Mouse (Mus musculus) erythroid progenitor cell, adult 5-6 weeks (primary cell): ENCODE data around the gene Lipt1. TPM values are rescaled to one million over a fixed set of nuclear protein-coding genes. Genes with fewer than 3 reads are reported as not detected.

ENCODE experiments used
- ATAC-seq: replicated peaks from 2 replicates; pipeline ENCODE4 v1.8.0; 2016; ENCODE audit warnings: moderate number of reproducible peaks, mild to moderate bottlenecking, moderate TSS enrichment, inconsistent platforms; ENCODE audit not compliant: poor library complexity, low FRiP score, severe bottlenecking
- total RNA-seq, 2 experiments: library from RNA; stranded (forward) in 1 of 2; stranded (reverse) in 1 of 2; fragments of 150-400 nt in 1 of 2; fragments of 186-747, 209-891 nt in 1 of 2; gene quantifications; 2 replicates each; pipeline versions ENCODE4 v1.2.3 to v1.2.4; 2015 to 2017; ENCODE audit warnings: low replicate concordance in 2 of 2

Gene Lipt1
- total RNA-seq (2015; ENCODE audit: low replicate concordance) (2.5 TPM in 1 of 2 replicates, not detected in the other), total RNA-seq (2017; ENCODE audit: low replicate concordance) (0.38 and 0.77 TPM in 2 replicates)

GRCm38 (mm10) chr1:37871704-37872103 lies at the start of gene Lipt1:
Gene Lipt1 (plus strand): TSS chr1:37871738.
- 0 out of 2 replicates have a peak, but pooled peaks have one; percentile 20 for ATAC-seq

- no peak for ATAC-seq
These were observed 39.9 kb upstream of the Lipt1 start for GRCm38 (mm10) chr1:37831681-37832080.

DNA sequence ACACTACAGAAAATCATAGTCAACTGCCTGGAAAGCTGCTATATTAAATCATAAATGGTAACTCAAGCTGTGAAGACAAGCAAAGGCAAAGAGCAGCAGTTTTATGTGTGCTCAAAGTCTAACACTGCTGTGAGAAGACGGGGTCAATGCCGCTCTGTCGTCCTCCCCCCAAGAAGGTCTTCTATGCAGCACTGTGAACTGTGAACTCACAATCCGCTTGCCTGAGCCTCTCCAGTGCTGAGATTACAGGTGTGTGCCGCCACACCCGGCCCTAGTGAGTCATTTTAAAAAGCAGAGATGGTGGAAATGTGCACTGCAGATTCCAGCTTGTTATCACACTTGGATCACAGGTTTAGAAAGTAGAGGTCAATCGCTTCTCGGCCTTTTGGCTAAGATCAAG lies 24.7 kb upstream of the Lipt1 start:
- no peak for ATAC-seq

DNA sequence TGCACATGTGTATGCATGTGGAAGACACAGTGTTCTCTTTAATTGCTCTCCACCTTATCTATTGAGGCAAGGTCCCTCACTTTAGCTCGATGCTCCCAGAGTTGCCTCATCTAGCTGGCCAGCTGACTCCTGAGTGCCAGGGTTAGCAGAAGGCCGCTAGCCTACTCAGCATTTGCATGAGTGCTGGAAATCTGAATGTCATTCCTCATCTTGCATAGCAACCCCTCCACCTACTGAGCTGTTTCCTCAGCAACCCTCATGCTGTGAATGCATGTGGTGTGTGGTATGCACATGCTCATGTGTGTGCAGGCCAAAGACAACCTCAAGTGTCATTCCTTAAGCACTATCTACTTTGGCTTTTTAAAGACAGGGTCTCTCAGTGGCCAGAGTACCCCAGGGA lies 20.8 kb upstream of the Lipt1 start:
- ATAC-seq, result no peak

DNA sequence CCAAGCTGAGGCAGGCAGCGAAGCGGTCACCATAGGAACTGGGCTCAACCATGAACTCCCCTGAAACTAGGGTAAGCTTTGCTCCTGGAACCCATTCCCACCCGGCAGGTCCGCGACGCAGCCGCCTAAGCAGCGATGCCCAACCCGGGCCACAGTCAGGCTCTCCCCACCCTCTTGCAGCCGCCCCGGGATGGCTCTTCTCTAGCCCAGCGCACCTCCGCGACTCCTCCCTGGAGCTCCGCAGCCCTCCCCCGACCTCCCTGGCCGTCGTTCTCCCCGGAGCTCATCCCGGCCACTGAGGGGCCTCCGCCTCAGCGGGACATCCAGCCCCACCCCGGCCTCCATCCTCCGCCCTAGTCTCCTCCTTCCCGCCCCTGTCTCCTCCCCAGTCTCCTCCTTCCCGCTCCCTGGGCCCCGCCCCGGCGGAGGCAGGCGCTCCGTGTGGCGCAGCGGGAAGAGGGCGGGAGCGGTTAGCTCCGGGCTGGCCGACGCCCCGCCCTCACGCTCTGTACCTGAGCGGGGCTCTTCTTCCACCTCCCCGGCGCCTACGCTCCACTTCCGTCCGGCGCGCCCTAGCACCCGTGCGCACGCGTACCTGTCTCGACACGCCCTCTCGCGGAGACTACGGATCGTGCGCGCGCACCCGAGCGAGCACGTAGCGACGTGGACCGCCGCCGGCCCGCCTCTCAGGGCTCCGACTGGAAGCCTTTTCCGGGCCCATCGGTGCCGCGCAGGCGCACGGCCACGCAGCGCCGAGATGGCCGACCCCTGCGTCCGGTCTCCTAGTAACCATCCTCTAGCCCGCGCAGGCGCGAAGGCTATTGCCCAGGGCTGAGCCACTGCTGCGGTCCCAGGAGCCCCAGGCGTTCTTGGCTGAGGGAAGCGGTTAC lies 6.8 kb upstream of the Lipt1 start:
- peak; percentile 87 for ATAC-seq

DNA sequence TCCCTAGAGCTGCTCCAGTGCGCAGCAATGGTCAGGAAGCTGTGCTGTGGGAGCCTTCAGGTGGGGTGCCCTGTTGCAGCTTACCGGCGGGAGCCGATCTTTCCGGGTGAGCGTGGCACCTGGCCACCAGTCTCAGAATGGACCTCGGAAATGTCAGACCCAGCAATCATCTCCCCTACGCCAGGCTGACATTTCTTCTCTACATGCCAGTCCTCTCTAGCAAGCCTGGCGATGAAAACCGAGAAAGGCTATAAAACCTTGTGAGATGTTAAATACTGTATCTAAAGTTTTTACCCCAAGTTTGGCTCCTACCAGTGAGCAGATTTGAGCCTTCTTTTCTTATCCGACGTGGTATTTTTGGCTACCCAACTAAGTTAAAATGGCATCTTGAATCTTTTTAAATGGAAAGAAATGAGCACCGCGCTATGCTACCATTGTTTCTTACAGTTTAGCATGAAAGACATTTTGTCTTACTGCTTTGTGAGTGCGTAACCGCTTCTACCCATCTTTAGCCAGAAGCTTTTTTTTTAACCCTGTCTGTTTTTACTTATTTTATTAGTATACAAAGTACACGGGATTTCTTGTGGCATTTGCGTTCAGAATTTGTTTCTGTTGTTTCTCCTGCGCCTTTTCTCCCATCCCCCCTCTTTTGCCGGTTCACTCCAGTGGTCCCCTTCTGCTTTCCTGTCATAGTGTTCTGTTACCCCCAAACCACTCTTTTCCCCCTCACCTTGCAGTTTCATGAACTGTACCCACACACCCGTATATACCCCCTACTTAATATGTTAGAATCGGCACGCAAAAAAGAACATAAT lies 5.9 kb upstream of the Lipt1 start:
- no peak for ATAC-seq

DNA sequence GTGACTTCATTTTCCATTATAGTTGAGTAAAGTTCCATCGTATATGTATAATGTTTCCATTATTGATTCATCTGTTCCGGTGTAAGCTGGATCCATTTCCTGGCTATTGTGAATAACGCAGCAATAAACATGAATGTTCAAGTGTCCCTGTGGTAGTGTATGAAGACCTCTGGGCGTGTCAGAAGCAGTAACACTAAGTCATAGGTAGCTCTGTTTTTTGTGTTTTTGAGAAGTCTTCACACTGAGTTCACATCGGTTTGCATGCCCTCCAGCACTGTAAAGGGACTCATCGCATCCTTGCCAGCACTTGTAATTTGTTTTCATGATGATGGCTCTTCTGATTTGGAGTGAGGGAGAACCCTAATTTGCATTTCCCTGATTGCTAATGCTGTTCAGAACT lies 5.3 kb upstream of the Lipt1 start, which contains the start of gene Tsga10:
Tsga10 (minus strand) TSS at position 144 of the 400 bp plus-strand sequence.
- ATAC-seq, result no peak

GRCm38 (mm10) chr1:37867056-37867455 lies 4.5 kb upstream of the Lipt1 start:
- no peak for ATAC-seq

GRCm38 (mm10) chr1:37867684-37868322 lies 3.7 kb upstream of the Lipt1 start:
- no peak for ATAC-seq

GRCm38 (mm10) chr1:37868640-37869039 lies 2.9 kb upstream of the Lipt1 start:
- ATAC-seq, result no peak

GRCm38 (mm10) chr1:37869362-37869761 lies 2.2 kb upstream of the Lipt1 start:
- ATAC-seq, result no peak

- ATAC-seq, result peak; percentile 85
These were observed 861 bp downstream of the Lipt1 start for GRCm38 (mm10) chr1:37872131-37873067.

GRCm38 (mm10) chr1:37873157-37873556 lies 1.6 kb downstream of the Lipt1 start:
- no peak for ATAC-seq

GRCm38 (mm10) chr1:37877736-37878460 lies 6.4 kb downstream of the Lipt1 start:
- ATAC-seq, result no peak

DNA sequence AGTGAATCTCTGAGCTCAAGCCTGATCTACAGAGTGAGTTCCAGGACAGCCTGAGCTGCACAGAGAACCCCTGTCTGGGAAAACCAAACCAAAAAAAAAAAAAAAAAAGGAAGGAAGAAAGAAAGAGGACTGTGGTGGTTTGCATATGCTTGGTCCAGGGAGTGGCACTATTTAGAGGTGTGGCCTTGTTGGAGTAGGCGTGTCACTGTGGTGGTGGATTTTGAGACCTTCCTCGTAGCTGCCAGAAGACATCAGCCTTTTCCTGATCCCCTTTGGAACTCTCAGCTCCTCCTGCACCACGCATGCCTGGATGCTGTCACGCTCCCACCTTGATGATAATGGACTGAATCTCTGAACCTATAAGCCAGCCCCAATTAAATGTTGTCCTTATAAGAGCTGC lies 11.9 kb downstream of the Lipt1 start:
- no peak for ATAC-seq

DNA sequence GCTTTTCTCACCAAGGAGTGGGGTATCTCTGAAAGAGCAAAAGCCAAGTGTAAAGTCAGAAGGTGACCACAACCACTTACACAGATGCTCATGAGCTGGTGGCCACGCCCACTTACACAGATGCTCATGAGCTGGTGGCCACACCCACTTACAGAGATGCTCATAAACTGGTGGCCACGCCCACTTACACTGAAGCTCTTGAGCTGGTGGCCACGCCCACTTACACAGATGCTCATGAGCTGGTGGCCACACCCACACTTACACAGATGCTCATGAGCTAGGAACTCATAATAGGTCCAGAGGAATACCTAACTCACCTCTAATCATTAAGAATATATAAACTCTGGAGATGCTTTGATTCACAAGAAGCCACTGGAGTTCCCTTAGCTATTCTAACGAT lies 12.9 kb downstream of the Lipt1 start:
- ATAC-seq, result peak; percentile 93

- peak; percentile 4; the same call in 1 of the 2 replicates for ATAC-seq
These were observed 17.7 kb downstream of the Lipt1 start for GRCm38 (mm10) chr1:37889206-37889605.

DNA sequence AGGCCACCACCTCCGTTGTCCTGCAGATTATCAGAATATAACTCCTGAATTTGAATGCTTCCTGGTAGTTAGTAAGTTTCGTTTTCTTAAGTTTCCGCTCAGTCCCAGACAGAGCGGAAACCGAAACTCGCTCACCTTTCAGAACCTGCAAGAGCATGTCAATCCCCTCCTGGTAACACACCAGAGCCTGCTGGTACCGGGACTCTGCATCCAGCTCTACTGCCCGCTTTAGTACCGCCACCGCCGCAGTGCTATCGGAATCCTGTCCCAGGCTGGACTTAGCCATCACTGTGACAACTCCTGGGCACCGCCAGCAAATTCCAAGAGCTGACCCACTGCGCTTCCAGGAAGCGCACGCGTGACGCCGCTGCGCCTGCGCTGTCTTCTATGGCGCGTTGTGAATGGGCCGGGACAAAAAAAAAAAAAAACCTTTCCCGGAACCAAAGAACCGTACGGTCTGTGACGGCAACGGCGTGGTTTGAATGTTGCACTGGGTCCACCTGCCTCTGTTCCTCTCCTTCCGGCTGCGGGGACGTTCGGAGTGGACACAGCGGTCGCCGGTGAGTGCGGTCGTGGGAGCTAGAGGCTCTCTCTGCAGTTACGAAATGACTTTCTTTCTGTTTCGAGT lies 18.6 kb downstream of the Lipt1 start, which contains the start of the genes Mitd1 and Mrpl30:
Mitd1 (minus strand) TSS at position 387 of the 628 bp plus-strand sequence.
Mrpl30 (plus strand) TSS at position 453 of the 628 bp plus-strand sequence.
- peak; percentile 85 for ATAC-seq
